Mouse (Mus musculus): ENCODE data around the gene Nupr1. TPM values are rescaled to one million over a fixed set of nuclear protein-coding genes. Genes with fewer than 3 reads are reported as not detected.

Nupr1 gene
- polyA plus RNA-seq, 1 experiment from 2014 or later = 7.0 TPM

DNA sequence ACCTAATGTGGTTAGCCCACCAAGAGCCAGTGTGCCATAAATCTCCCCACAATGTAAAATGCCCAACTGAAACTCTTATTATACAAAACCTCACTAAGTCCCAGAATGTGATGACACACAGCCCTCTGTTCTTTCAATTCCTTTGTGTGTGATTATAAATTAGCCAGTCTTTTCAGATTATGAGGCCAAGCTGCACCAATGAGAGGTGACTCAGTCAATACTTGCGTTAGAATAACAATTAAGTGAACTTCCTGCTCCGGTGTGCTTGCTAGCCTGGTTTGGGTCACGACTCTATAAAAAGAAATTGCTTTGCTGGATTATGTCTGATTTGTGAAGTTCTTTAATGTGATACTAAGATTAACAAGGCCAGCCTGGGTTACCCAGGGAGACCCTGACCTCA is 746 bp downstream of the Nupr1 start:
- ATAC-seq = no peak
- H3K27ac ChIP-seq (ENCODE audit: low read depth, low read length) = no peak overlapping the region
- WGBS = 11% methylated on average over 3 of the region's 3 CpGs
- no peaks in the 10 kb centered on the region for H3K36me3 ChIP-seq (ENCODE audit: control insufficient read depth, insufficient read depth, low read length)
- H3K9me3 ChIP-seq (replicated peaks; ENCODE audit: control insufficient read depth, low read length) = no peaks in the 10 kb centered on the region
- no peak overlapping the region for H3K4me2 ChIP-seq (ENCODE audit: low read length)
- no peak overlapping the region for H3K4me3 ChIP-seq (ENCODE audit: low read depth, low read length)
- no peaks in the 10 kb centered on the region for H3K4me1 ChIP-seq (ENCODE audit: control insufficient read depth, insufficient read depth, low read length)
- no peak overlapping the region for H3K9ac ChIP-seq (ENCODE audit: low read length)
- H3K27me3 ChIP-seq (replicated peaks; ENCODE audit: control insufficient read depth, insufficient read depth, low read length) = no peaks in the 10 kb centered on the region
- no peak for DNase-seq (ENCODE audit: low spot score)

DNA sequence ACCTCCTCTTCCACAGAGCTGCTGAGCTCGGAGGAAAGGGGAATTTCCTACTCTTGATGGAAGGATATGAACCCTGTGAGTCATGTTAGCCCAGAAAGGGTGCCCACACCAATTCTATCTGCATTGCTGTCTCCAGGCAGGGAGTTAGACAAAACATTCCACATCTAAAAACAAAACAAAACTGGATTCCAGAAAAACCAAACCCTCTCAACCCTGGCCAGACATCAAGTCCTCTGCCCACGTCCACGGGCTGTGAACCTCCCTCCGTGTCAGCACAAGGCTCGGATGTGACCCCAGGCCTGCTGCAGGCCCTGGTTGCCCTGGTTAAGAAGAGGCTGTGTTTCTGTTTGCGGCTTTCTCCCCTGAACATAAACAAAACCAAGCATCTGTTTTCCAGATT is 2.5 kb downstream of the Nupr1 start:
- ATAC-seq (no peak), DNase-seq (ENCODE audit: low spot score) (no peak)
- 81% methylated on average over 6 of the region's 6 CpGs for WGBS
- H3K4me2 ChIP-seq (ENCODE audit: low read length) = no peak overlapping the region
- no peaks in the 10 kb centered on the region for H3K9me3 ChIP-seq (replicated peaks; ENCODE audit: control insufficient read depth, low read length)
- no peak overlapping the region for H3K9ac ChIP-seq (ENCODE audit: low read length)
- H3K4me1 ChIP-seq (ENCODE audit: control insufficient read depth, insufficient read depth, low read length) = no peaks in the 10 kb centered on the region
- no peaks in the 10 kb centered on the region for H3K36me3 ChIP-seq (ENCODE audit: control insufficient read depth, insufficient read depth, low read length)
- H3K4me3 ChIP-seq (ENCODE audit: low read depth, low read length) = no peak overlapping the region
- H3K27ac ChIP-seq (ENCODE audit: low read depth, low read length) = no peak overlapping the region
- H3K27me3 ChIP-seq (replicated peaks; ENCODE audit: control insufficient read depth, insufficient read depth, low read length) = no peaks in the 10 kb centered on the region

GRCm38 (mm10) chr7:126625807-126626600 is 4.7 kb downstream of the Nupr1 start:
- no peak for ATAC-seq

DNA sequence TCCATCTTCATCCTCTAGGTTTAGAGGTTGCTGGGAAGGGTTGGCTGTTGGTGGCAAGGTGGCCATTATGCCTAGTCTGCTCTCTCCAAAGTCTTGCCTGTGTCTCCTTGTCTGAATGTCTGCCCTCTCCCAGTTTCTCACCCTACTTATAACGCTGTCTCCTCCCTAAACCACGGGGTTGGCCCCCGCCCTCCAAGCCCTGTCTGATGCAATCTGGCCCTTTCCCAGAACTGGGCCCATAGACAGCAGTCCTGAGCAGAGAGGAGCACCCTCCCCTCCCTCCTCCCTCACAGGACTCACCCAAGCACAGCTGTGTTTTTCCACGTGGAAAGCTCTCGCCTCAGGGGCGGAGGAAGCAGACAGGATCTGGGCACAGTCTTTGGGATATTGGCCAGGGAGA is 5.3 kb downstream of the Nupr1 start:
- Histone ChIP-seq H3K36me3 (ENCODE audit: control insufficient read depth, insufficient read depth, low read length) (no peaks in the 10 kb centered on the region), H3K27me3 (replicated peaks; ENCODE audit: control insufficient read depth, insufficient read depth, low read length) (no peaks in the 10 kb centered on the region), H3K9me3 (replicated peaks; ENCODE audit: control insufficient read depth, low read length) (no peaks in the 10 kb centered on the region), H3K4me3 (ENCODE audit: low read depth, low read length) (no peak overlapping the region), H3K27ac (ENCODE audit: low read depth, low read length) (no peak overlapping the region), H3K9ac (ENCODE audit: low read length) (no peak overlapping the region), H3K4me2 (ENCODE audit: low read length) (no peak overlapping the region), H3K4me1 (ENCODE audit: control insufficient read depth, insufficient read depth, low read length) (no peaks in the 10 kb centered on the region)
- 61% methylated on average over 6 of the region's 6 CpGs for WGBS
- DNase-seq (ENCODE audit: low spot score) = peak; percentile 10
- no peak for ATAC-seq

More at GRCm38 (mm10) chr7:126625807-126626600, 4.7 kb downstream of the Nupr1 start:
- DNase-seq (ENCODE audit: low spot score) = no peak
- Histone ChIP-seq H3K4me3 (ENCODE audit: low read depth, low read length) (no peak overlapping the region), H3K27me3 (replicated peaks; ENCODE audit: control insufficient read depth, insufficient read depth, low read length) (no peaks in the 10 kb centered on the region), H3K36me3 (ENCODE audit: control insufficient read depth, insufficient read depth, low read length) (no peaks in the 10 kb centered on the region), H3K4me2 (ENCODE audit: low read length) (no peak overlapping the region), H3K27ac (ENCODE audit: low read depth, low read length) (no peak overlapping the region), H3K4me1 (ENCODE audit: control insufficient read depth, insufficient read depth, low read length) (no peaks in the 10 kb centered on the region), H3K9ac (ENCODE audit: low read length) (no peak overlapping the region), H3K9me3 (replicated peaks; ENCODE audit: control insufficient read depth, low read length) (no peaks in the 10 kb centered on the region)
- 75% methylated on average over 3 of the region's 3 CpGs for WGBS

DNA sequence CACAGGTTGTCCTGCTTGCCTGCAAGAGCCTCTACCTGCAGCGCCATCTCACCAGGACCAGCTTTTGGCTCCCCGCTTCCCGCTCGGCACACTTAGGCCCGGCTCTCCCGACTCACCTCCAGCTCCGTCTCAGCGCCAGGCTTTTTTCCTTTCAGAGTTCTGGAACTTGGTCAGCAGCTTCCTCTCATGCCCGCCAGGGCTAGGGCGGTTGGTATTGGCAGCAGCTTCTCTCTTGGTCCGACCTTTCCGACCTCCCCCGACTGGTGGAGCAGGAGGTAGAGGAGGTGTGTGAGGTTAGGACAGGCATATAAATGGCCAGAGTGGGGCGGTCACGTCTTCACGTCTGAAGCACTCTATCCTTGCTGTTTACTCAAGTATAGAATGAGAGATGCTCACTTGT is 5.9 kb downstream of the Nupr1 start:
- ATAC-seq = no peak
- Histone ChIP-seq H3K4me1 (ENCODE audit: control insufficient read depth, insufficient read depth, low read length) (no peaks in the 10 kb centered on the region), H3K36me3 (ENCODE audit: control insufficient read depth, insufficient read depth, low read length) (no peaks in the 10 kb centered on the region), H3K9me3 (replicated peaks; ENCODE audit: control insufficient read depth, low read length) (no peaks in the 10 kb centered on the region), H3K27me3 (replicated peaks; ENCODE audit: control insufficient read depth, insufficient read depth, low read length) (no peaks in the 10 kb centered on the region), H3K4me2 (ENCODE audit: low read length) (no peak overlapping the region), H3K27ac (ENCODE audit: low read depth, low read length) (no peak overlapping the region), H3K9ac (ENCODE audit: low read length) (no peak overlapping the region), H3K4me3 (ENCODE audit: low read depth, low read length) (no peak overlapping the region)
- WGBS = 77% methylated on average over 16 of the region's 16 CpGs
- DNase-seq (ENCODE audit: low spot score) = no peak

DNA sequence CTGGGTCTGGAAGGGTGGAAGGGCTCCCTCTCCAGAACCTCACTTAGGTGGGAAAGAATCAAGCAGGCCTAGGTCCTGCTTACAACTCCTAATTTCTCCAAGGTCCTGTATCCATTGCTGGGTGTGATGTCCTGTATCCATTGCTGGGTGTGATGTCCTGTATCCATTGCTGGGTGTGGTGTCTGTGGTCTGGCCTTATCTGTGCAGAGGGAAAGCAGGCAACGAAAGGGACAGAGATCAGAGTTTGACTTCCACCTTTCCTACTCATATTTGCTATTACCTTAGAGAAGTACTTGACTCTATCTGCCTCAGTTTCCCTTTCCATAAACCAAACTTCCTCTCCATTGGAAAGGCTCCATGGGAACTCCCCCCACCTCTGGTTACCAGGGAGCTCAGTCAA is 7.3 kb downstream of the Nupr1 start:
- Histone ChIP-seq H3K27ac (ENCODE audit: low read depth, low read length) (no peak overlapping the region), H3K36me3 (ENCODE audit: control insufficient read depth, insufficient read depth, low read length) (no peaks in the 10 kb centered on the region), H3K9me3 (replicated peaks; ENCODE audit: control insufficient read depth, low read length) (no peaks in the 10 kb centered on the region), H3K4me3 (ENCODE audit: low read depth, low read length) (no peak overlapping the region), H3K27me3 (replicated peaks; ENCODE audit: control insufficient read depth, insufficient read depth, low read length) (no peaks in the 10 kb centered on the region), H3K9ac (ENCODE audit: low read length) (no peak overlapping the region), H3K4me1 (ENCODE audit: control insufficient read depth, insufficient read depth, low read length) (no peaks in the 10 kb centered on the region), H3K4me2 (ENCODE audit: low read length) (no peak overlapping the region)
- DNase-seq (ENCODE audit: low spot score) (no peak), ATAC-seq (no peak)
- 88% methylated on average over 1 of the region's 1 CpGs for WGBS

DNA sequence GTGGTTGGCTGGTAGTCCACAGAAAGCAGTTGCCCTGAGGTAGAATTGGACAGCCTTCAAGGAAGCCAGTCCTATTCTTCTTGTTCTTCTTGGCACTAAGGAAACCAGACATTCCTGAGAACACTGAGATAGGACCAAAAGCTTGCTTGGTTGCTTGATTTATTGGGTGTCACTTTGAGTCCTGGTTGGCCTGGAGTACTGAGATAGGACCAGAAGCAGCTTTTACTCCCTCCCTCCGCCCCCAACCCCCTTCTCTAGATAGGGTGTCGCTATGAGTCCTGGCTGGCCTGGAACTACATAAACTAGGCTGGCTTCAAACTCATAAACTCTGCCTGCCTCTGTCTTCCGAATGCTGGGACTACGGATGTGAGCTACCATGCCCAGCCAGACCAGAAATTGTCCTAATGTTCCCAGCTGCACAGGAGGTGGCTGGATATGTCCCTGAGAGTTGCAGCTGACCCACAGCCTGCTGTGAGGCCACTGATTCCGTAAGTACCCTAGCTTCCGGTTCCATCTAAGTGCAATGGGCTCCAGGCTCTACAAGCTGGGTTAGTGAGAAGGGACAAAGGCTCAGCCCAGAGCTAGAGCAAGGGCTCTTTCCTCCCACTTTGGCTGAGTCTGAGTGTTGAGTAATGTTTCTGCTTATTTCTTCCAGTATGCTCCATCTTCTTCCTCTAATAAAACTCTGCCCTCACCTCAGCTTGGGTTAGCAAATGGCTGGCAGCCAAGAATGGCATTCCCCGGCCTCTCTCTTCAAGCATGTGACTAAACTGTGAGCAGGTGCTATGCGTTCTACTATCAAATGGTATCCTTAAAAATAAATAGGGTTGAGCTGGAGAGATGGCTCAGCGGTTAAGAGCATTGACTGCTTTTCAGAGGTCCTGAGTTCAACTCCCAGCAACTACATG is 9.0 kb downstream of the Nupr1 start:
- WGBS = 83% methylated on average over 9 of the region's 9 CpGs
- ATAC-seq (no peak), DNase-seq (ENCODE audit: low spot score) (no peak)
- Histone ChIP-seq H3K4me2 (ENCODE audit: low read length) (no peak overlapping the region), H3K4me3 (ENCODE audit: low read depth, low read length) (no peak overlapping the region), H3K27ac (ENCODE audit: low read depth, low read length) (no peak overlapping the region), H3K36me3 (ENCODE audit: control insufficient read depth, insufficient read depth, low read length) (no peaks in the 10 kb centered on the region), H3K27me3 (replicated peaks; ENCODE audit: control insufficient read depth, insufficient read depth, low read length) (no peaks in the 10 kb centered on the region), H3K9me3 (replicated peaks; ENCODE audit: control insufficient read depth, low read length) (no peaks in the 10 kb centered on the region), H3K9ac (ENCODE audit: low read length) (no peak overlapping the region), H3K4me1 (ENCODE audit: control insufficient read depth, insufficient read depth, low read length) (no peaks in the 10 kb centered on the region)

GRCm38 (mm10) chr7:126619559-126620275 is 10.9 kb downstream of the Nupr1 start:
- Histone ChIP-seq H3K9ac (ENCODE audit: low read length) (no peak overlapping the region), H3K27ac (ENCODE audit: low read depth, low read length) (no peak overlapping the region), H3K27me3 (replicated peaks; ENCODE audit: control insufficient read depth, insufficient read depth, low read length) (no peaks in the 10 kb centered on the region), H3K9me3 (replicated peaks; ENCODE audit: control insufficient read depth, low read length) (no peaks in the 10 kb centered on the region), H3K4me3 (ENCODE audit: low read depth, low read length) (no peak overlapping the region), H3K4me1 (ENCODE audit: control insufficient read depth, insufficient read depth, low read length) (no peaks in the 10 kb centered on the region), H3K36me3 (ENCODE audit: control insufficient read depth, insufficient read depth, low read length) (no peaks in the 10 kb centered on the region), H3K4me2 (ENCODE audit: low read length) (no peak overlapping the region)
- DNase-seq (ENCODE audit: low spot score) (no peak), ATAC-seq (no peak)
- WGBS = 85% methylated on average over 10 of the region's 10 CpGs
